Mouse (Mus musculus) cortical plate, adult 2 months (tissue): ENCODE results near the gene Zdbf2.

ENCODE experiments used
- CTCF ChIP-seq: fragments of 200-500 bp; IDR thresholded peaks from 2 replicates; pipeline ENCODE4 v1.5.1; 2011; ENCODE audit warnings: mild to moderate bottlenecking, control low read depth, low read length; ENCODE audit not compliant: insufficient read depth; ENCODE audit errors: extremely low read depth
- POLR2A ChIP-seq: fragments of 200-500 bp; IDR thresholded peaks from 2 replicates; pipeline ENCODE4 v1.6.1; 2011; ENCODE audit warnings: mild to moderate bottlenecking, low read length, control low read depth; ENCODE audit not compliant: insufficient read depth; ENCODE audit errors: extremely low read depth

DNA sequence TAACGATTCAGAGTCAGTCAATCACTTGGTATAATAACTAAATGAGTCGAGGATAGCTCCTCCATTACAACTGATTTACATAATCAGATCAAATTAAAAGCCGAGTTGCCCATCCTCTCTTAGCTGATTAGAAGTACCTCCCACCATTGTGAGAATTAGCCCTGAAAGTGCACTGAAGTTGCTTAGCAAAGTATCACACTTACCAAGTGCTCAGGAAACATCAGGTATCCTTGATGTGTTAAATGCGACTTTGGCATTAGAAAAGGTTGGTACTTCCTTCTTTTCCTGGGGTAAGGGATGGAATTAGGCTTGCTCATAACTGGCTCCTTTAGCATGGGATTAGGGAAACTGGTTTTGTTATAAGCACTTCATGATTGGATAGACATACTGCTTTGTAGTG lies 29.2 kb upstream of the Zdbf2 start:
- TF ChIP-seq POLR2A (no peak), CTCF (no peak)
